Mouse (Mus musculus) cortical plate, adult 2 months (tissue): Measurements from ENCODE around the gene A930009A15Rik.

Experiments
- CTCF ChIP-seq: fragments of 200-500 bp; IDR thresholded peaks from 2 replicates; pipeline ENCODE4 v1.5.1; 2011; ENCODE audit warnings: mild to moderate bottlenecking, control low read depth, low read length; ENCODE audit not compliant: insufficient read depth; ENCODE audit errors: extremely low read depth
- POLR2A ChIP-seq: fragments of 200-500 bp; IDR thresholded peaks from 2 replicates; pipeline ENCODE4 v1.6.1; 2011; ENCODE audit warnings: mild to moderate bottlenecking, low read length, control low read depth; ENCODE audit not compliant: insufficient read depth; ENCODE audit errors: extremely low read depth

GRCm38 (mm10) chr10:115626678-115627077 lies 56.9 kb downstream of the A930009A15Rik start:
- TF ChIP-seq CTCF (no peak), POLR2A (no peak)
